Mouse (Mus musculus) liver, postnatal 0 days (tissue): ENCODE results near the gene Sstr5.

Source experiments
- CTCF ChIP-seq: sonication (generic); IDR thresholded peaks from 2 replicates; pipeline ENCODE4 v1.5.1; 2016; ENCODE audit warnings: antibody characterized with exemption, low read depth
- EP300 ChIP-seq: IDR thresholded peaks from 2 replicates; pipeline ENCODE4 v1.6.1; 2016; ENCODE audit warnings: antibody characterized with exemption, low read depth, mild to moderate bottlenecking

DNA sequence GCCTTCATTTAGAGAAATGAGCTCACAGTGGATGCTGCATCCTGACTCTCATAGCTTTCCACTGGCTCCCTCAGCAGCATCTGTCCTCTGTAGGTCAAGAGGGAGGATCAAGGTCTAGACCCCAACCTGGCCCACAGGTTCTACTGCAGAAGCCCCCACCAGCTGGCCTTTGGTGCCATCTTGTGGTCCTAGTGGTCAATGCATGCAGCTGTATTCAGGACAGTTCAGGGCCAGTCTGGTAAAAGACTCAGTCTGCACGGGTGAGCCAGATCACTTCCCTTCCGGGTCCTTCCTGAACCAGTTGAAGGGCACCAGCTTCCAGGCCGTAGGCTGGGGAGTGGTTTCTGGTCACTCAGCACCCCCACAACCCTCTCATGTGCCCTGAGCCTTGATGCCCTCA is 10.7 kb upstream of the Sstr5 start:
- TF ChIP-seq CTCF = peak; percentile 89
- TF ChIP-seq EP300 = no peak
